Mouse (Mus musculus) A20 (cell line): ENCODE data around the gene Jam3.

ENCODE experiments used
- DNase-seq: peaks from one replicate; pipeline ENCODE4 v3.0.0-alpha.2; 2011; ENCODE audit warnings: low read depth, low spot score

Jam3 gene

DNA sequence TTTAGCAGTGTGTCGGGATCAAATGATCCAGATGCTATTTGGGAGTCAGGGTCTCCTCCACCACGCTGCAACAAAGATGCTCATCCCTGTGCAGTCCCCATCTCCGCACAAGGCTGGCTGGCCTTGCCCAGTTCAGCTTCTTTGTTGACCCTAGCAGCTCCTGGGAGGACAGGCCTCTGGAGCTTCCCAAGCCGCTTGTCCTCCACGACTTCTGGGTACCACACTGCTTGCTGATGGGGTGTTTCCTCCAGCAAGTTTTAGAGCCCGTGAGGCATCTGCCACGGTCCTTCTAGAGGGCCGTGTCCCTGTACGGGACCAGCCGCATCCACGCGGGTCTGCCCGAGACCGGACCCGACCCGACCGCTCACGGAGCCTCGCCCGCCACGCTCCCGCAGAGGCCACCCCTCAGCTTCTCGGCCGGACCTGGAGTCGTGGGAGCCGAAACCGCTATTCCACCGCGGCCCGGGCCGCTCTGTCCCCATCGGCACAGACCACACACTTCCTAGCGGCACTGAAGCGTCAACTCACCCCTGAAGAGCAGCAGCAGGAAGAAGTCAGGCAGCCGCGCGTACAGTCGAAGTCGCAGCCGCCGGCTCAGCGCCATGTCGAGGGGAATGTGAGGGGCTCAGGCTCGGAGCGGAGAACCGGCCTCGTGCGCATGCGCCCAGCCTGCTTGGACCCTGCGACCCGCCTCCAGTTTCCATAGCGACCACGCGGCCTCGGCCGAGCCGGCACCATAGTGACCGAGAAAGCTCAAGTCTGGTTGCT lies at the start of gene Jam3:
TSS of gene Jam3 (minus strand) at position 659 of the 768 bp plus-strand sequence.
- no peak for DNase-seq

DNA sequence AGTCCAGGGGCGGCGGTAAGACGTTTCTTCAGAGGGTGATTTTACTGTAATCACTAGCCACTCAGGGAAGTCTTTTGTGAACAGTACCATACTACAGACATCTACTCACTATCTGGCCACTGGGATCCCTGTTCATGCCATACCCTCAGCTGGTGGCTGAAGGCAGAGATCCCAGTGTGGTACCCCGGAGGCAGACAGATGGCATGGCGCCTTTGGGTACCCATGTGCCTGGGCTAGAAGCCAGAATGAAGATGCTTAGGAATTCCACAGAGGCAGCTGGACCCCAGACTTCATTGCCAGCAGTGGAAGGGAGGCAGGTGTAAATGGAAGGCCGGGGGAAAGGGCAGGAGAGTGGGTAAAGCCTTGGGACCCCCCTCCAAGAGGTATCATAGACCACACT lies 49.0 kb upstream of the Jam3 start:
- no peak for DNase-seq

DNA sequence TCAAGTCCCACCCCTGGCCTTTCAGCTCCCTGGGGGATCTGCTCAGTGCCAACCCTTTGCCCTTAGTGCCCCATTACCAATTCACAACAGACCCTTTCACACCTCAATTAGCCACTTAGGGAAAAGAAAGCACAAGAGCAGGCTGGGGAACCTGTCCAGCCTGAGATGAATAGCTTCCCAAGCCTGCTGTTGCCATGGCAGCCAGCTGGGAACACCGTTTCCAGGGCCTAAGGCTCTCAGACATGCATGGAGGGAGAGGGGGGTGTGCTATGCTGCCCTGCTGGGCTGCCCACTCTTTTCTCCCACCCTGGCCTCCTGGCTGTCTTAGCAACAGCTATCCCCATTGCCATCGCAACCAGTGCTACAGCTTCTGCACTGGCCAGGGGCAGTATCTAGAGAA lies 47.9 kb upstream of the Jam3 start:
- no peak for DNase-seq

DNA sequence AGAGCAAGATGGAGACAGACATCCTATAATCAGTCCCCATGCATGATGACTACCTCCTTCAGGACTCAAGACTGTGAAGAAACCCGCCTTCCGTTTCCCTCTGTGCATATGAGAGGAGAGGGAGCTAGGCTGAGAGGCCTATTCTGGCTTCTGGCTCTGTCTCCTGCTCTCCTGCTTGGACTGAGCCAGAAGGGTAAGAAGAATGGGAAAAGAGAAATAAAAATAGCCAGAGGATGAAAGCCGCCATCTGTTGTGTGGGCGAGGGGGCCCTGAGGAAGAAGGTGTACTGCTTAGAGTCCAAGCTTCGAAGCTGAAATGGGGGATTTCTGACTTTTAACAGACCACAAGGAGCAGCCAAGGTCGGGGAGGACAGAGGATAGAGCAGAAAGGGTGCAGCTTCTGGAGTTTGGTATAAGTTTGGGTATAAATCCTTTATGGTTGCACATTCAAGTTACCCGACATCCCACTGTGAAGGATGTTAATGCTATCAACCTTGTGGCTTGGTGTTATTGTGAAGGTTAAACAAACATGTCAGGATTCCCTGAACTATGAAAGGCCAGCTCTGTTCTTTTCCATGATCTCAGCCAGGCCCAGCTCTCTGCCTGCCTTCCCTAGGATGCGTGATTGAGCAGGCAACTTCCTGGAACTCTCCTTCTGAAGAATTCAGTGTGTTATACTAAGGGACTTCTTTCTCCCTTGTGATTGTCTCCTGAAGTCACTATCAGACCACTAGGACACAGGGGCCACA lies 46.4 kb upstream of the Jam3 start:
- no peak for DNase-seq

DNA sequence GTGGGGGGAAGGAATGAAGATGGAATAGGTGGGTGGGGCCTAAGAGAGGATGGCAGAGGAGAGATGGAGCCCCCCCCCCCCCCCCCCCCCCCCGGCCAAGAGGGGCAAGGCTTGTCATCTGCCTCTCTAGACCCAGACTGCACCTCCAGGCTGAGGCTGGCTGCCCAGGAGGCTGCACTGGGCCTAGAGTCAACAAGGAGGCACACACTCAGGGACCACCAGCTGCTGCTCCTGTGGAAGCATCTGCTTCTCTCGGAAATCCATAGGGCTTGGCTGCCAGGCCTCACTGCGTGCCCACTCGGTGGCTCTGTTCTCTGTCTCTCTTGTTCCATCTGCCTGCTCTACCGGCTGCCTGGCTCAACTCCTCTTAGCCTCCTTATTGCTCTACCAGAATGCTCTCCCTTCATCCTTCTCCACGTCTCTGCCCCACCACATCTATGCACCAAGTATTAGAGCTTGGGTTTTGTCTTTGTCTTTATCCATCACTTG lies 38.4 kb upstream of the Jam3 start:
- no peak for DNase-seq

DNA sequence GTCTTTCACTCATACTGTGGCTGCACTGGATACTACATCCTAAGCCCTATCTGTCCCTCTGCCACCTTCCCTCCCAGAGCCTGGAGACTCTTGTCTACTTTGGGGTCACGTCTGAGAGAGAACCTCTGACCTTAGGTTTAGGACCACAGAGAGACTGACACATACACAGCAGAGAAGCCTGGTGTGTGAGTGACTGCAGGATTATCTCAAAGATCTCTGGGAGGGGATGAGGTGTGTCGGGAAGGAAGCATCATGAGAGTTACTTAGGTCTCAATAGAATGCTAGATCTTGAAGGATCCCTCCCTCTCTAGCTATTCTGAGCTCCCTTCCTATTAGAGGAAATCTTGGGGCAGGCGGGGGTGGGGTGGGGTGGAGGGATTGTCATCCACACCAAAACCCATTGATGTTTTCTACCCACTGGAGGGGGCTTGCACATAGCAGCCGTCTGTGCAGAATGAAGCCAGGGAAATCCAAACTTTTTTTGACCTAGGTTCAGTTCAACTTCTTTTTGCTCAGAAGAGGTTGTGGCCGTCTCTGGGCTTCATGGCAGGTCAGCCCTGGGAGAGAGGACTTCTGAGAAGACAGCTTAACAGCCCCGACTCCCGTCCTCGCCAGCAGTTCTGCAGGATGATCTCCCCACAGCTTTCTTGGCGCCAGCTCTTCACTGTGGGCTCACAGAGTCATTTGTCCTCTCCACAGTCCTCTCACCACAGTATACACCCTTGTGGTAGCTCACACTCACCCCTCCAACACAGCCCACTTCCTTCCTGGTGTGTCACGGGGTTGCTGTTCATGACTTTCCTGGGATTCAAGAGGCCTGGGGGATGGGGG lies 37.8 kb upstream of the Jam3 start:
- no peak for DNase-seq

DNA sequence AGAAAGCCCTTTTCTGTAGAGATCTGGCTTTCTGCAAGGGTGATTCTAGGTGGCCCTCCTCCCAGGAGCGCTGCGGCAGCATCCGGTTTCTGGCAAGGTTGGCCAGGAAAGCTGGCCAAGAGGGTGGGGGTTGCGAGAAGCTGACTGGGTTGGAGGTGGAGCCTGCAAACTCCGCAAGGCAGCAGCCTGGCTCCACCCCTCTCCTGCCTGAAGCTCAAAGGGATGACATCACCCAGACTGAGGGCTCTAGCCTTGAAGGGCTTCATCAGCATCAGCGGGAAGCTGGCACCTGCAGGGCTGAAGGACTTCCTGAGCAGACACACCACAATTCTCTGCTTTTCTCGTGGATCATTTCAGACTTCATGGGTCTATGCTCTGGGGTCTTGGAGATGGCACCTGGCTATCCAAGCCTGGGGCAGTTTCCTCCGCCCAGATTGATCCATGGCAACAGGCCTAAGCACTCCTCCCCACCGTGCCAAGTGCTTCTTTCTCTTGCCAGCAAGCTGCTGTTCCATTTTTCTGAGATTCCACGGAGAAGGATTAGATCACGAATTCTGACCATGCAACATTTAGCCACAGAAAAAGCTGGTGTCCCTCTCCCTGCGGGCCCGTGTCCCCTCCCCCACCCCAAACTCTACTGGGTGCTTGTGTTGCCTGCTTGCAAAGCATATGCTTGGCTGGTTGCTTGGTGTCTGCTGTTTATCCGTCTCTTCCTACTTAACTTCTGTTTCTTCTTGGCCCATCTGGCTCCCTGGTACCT lies 37.0 kb upstream of the Jam3 start:
- DNase-seq: no peak

DNA sequence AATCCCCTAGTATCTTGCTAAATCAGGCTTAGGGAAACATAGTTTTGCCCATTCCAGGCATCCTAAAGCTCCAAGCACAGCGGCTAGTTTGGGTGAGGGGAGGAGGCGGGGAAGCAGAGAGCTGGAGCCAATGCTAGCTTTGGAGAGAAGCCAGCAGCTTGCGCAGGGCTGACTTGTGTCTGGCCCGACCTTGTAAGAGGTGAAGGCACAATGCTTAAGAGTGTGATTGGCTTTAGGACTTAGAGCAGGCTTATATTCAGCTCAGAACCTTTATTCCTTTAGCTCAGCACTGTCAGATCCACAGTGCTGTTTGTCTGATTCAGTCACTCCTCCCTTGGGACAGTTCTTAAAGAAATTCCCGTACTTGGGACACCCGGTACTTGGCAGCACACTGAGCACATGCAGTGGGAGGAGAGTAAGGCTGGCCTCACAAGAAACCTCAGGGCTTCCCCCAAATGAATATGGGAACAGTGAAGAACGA lies 36.3 kb upstream of the Jam3 start:
- DNase-seq: no peak

DNA sequence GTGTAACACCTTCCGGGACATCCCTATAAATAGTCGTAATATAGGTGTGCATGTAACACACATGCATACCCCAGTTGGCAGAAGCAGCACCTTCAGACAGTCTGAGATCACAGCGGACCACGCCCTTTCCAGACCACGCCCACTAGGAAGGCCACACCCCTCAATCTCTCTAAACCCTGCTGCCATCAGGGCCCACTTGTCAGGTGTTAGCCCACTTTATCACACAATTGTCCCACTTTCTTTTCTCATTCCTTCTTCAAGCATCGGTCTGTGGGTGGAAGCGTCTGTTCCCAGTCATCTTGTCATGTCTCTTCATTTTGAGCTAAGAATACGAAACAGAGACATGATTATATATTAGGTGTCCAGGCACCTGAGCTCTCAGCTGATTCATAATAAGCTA lies 35.2 kb upstream of the Jam3 start:
- DNase-seq: no peak

DNA sequence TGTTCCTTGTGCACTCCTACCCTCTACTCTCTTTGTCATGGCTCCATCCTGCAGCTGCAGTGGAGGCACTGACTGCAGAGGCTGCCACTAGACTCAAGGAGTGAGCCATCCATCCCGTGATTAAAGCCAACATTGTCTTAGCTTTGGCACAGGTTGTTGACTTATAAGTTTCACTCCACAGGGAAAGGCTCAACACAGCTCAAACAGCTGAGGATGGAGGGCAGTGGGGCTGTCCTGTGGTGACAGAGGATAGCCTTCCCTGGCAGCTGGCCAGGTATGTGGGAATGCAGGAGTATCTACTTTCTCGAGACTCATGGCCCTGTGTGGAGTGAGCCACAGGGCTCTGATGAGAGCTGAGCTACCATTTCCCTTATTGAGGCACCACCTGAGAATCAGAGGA lies 34.1 kb upstream of the Jam3 start:
- DNase-seq: no peak

DNA sequence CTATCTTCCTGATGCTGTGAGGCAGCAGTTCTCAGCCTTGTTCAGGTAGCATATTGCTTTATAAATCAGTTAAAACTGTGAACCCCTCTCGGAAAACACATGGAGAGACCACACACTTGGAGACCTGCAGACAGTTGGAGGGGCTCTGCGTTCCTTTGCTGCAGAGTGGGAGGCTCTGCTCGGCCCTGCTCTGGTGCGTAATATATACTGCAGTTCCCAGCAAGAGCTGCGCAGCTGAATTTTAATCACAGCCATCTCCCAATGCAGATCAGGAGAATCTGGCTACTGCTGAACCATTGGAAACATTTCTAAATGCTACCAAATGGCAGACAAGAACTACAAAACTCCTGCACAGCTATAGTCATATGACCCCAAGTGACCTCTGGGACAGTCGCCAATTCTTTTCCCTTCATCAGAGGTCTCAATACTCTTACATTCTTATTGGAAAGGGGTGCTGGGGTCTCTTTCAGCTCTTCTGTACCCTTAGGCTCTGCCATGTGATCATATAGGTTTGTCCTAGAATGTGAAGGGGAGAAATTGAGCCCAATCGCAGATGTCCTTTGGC lies 33.5 kb upstream of the Jam3 start:
- DNase-seq: no peak

DNA sequence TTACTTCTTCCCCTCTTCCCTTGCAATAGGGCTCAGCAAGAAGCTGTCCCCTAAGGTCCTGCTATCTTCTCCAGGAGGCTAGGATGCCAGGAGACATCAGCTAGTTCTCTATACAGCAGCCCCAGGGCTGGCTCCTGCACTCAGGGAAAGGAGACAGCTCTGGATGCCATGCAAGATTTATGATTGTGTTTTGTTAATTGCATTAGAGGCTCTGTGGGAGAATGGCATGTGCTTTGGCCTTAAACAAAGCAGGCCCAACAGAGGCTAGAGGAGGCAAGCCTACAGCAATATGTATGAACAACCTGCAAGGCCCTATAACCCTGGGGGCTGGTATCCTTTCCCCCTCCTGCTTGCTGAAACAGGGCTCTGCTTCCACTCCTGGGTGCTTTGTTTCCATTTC lies 30.6 kb upstream of the Jam3 start:
- no peak for DNase-seq

DNA sequence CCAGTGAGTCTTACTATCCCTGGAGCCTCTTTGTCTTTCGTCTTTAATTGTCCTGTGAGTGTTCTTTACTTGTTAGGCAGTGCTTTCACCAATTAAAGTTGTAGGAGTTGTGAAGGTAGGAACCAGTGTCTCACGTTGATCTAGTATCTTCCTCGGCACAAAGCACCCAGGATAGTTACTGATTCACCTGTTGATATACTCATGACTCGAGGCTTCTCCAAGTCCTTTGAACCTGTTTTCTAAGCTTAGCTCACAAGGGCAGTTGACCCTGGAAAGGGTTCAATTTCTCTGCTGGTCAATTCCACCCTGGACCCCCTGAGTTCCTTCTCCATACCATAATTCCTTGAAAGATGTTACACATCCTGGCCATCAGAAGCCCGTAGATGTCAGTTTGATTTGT lies 26.9 kb upstream of the Jam3 start:
- DNase-seq: no peak

DNA sequence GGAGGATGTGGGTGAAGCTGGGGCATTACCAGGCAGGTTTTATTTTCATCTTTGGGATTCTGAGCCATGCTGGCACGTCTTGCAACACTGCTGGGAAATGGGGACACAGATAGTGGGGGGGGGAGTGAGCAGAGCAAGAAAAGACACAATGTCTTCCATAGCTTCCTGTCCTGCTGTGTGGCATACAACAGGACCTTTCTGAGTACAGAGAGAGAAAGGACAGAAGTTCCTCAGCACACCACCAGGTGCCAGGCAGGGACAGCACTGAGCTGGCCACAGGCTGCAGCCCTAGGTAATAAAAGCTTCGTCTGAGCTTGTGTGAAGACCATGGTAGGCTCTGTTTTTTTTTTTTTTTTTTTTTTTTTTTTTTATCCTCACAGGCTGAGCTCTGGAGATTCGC lies 25.3 kb upstream of the Jam3 start:
- no peak for DNase-seq

DNA sequence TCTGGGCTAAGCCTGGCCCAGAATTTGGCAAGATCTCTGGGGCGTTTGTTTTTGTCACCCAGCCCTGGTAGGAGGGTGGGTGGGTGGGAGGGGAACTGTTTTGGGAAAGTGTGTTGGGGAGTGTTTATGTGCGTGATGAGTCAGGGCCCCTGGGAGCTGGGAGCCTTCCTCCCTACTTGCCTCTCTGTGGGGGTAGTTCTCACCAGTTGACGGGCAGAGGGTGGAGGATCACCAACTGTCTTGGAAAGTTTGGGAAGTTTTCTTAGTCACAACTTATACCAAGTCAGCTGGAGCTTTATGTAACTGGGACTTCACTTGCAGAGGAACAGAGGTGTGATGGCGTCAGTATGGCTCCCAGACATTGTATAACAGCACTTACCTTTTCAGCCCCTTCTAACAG lies 23.7 kb upstream of the Jam3 start:
- no peak for DNase-seq

DNA sequence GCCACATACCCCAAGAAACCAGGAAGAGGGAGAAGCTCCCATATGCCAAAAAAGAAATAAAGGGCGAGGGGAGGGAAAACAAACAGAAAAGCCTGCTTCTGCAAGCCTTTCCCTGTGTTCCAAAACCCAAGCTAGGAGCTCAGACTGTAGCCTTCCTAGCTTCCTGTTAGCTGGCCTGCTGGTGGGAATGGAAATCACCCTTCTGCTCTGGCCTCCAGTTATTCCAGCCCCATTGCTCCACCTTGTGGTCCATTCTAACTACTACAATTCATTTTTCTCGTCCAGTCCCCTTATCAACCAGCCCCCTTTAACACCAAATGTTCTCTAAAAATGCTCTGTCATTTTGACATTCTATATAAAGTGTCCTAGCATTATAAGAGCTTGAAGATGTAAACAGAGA lies 20.9 kb upstream of the Jam3 start:
- peak; percentile 50 for DNase-seq

DNA sequence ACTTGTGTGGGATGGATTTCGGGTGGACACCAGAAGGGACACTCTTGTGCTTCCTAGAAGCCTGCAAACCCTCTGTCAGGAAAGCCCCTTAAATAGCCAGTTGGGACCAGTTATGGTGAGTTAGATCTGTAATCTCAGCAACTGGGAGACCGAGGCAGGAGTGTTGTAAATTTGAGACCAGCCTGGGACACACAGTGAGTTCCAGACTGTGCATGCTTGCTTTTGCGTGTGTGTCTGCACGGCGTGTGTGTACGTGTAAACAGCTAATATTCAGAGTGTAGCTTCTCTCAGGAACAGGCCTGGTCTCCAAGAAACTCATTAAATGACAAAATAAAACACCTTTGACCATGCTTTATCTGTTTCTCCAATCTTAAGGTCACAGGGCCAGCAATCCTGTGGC lies 20.5 kb upstream of the Jam3 start:
- DNase-seq: no peak

DNA sequence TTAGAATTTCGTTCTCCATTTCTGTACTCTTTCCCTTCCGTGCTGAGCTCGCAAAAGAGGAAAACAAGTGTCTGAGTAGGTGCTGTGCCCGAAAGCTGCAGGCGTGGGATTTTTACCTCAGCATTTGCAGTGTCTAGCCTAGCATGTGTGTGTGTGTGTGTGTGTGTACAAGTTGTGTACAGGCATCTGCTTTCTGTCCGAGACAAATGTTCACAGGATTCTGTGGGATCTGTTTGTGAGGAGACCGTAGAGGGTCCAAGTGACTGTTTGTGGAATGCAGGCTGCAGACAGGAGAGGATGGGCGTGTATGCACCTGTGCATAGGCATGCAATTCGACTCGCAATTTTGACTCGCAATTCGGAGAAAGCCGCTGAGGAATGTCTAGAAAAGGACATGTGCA lies 20.0 kb upstream of the Jam3 start:
- no peak for DNase-seq

DNA sequence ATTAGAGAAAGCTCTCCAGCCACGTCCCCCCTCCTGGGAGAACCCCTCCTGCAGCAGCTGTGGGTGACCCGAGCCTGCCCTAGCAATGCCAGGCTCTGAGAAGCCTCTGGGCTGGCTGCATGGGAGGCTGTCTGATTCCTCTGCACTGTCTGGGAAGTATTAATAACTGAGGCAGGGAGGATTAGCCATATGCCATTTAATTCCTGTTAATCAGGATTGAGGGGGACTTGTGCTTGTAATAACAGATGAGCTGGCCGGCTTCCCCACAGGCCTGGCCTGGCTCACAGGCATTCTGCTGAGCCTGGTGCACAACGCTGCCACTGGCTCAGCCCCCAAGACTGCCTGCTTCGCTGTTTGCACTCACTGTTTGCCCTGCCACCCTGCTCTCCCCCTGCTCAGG lies 18.9 kb upstream of the Jam3 start:
- DNase-seq: no peak

DNA sequence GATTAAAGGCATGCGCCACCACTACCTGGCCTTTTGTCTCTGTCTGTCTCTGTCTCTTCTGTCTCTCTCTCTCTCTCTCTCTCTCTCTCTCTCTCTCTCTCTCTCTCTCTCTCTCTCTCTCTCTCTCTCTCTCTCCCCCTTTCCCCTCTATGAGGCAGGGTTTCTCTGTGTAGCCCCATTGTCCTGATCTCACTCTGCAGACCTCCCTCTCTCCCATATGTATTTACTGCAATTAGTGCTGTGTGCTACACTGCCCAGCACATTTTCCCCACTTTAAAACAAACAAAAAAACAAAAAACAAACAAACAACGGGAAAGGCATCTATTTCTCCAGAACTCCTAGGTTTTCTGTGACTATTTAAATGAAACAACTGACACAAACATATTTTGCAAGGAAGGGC lies 18.4 kb upstream of the Jam3 start:
- DNase-seq: no peak

DNA sequence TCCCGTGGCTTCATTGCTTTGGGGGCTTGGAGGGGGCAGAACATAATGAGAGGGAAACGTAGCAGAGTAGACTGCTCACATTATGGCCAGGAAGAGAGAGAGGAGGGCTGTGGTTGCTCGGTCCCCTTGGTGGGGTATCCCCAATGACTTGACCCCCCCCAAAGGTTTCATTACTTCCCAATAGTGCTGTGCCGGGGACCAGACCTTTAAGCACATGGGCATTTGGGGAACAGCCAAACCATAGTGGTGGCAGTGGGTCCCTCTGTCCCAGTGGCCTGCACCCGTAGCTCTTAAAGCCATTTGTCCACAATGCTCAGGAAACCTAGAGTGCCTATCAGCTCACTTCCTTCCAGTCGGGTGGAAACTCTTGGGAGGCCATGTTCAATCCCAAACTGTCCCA lies 17.6 kb upstream of the Jam3 start:
- no peak for DNase-seq
